Mouse (Mus musculus) cortical plate, adult 2 months (tissue): ENCODE measurements around the gene Cbx5.

Experiments used
- CTCF ChIP-seq: fragments of 200-500 bp; IDR thresholded peaks from 2 replicates; pipeline ENCODE4 v1.5.1; 2011; ENCODE audit warnings: mild to moderate bottlenecking, control low read depth, low read length; ENCODE audit not compliant: insufficient read depth; ENCODE audit errors: extremely low read depth
- POLR2A ChIP-seq: fragments of 200-500 bp; IDR thresholded peaks from 2 replicates; pipeline ENCODE4 v1.6.1; 2011; ENCODE audit warnings: mild to moderate bottlenecking, low read length, control low read depth; ENCODE audit not compliant: insufficient read depth; ENCODE audit errors: extremely low read depth

DNA sequence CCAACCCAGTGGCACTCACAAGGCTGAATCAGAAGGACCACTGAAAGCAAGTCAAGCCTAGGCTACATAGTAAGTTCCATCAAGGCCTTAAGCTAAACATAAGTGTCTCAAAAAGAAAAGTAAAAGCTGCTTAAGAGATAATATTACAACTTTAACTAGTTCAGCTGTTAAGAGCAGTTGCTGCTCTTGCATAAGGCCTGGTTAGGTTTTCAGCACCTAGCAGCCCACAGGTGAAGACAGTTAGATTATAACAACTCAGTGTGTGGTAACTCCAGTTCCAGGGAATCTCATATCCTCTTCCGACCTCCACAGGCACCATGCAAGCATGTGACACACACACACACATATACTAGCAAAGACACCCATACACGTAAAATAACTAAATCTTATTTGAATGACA, 12.0 kb downstream of the Cbx5 start:
- TF ChIP-seq POLR2A (no peak), CTCF (no peak)
